Mouse (Mus musculus) 3134 (cell line): ENCODE results near the gene Bmyc.
"Not testable (repeated sequence)": the region's sequence is repeated elsewhere in the genome, so short reads cannot be mapped to it uniquely, and the experiment has no call there.

Source experiments
- DNase-seq: peaks from one replicate; pipeline ENCODE4 v3.0.0-alpha.2; 2011; ENCODE audit warnings: low spot score; ENCODE audit not compliant: insufficient read length; ENCODE audit errors: extremely low read depth

Gene Bmyc

GRCm38 (mm10) chr2:25717222-25717621, 10.7 kb downstream of the Bmyc start:
- DNase-seq: no peak

- DNase-seq: no peak
Observed at GRCm38 (mm10) chr2:25733199-25733930, 26.8 kb downstream of the Bmyc start.

GRCm38 (mm10) chr2:25736709-25737108, 30.2 kb downstream of the Bmyc start, which contains the start of gene Obp2b:
TSS of gene Obp2b (plus strand) at chr2:25737009.
- DNase-seq: not testable (repeated sequence)

DNA sequence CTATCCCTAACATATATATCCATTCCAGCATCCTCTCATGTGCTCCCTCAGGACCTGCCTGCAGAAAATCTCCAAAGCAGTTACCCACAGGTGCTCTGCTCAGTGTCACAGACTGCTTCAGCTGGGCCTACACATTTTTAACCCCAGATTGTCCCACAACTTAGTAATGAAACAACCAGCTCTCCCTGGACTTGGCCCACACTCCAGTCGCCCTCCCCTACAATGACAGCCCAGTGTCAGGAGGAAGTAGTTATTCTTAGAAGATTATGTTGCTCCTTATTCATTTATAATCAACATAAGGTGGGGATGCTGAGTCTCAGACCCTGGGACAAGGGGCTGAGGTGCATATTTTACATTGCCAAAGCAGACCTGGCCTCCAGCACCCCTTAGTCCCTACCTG, 35.1 kb downstream of the Bmyc start:
- no peak for DNase-seq

- no peak for DNase-seq
Observed at GRCm38 (mm10) chr2:25754201-25754600, 47.7 kb downstream of the Bmyc start.
